Mouse (Mus musculus) lung, adult 2 months (tissue): ENCODE measurements around the gene Gm20388. TPM values are rescaled to one million over a fixed set of nuclear protein-coding genes. Genes with fewer than 3 reads are reported as not detected.
A peak's percentile ranks its signal among the peaks of the same experiment; 100 is the strongest.
"Not testable (repeated sequence)": the region's sequence is repeated elsewhere in the genome, so short reads cannot be mapped to it uniquely, and the experiment has no call there.

Experiments used
- DNase-seq: peaks from one replicate; pipeline ENCODE4 v3.0.0; 2022
- H3K4me1 ChIP-seq: fragments of 200-500 bp; 2 replicates; pipeline ENCODE4 v1.6.1; 2011; ENCODE audit warnings: low read length; ENCODE audit not compliant: control insufficient read depth, insufficient read depth
- H3K4me3 ChIP-seq: fragments of 200-500 bp; replicated peaks from 2 replicates; pipeline ENCODE3; 2011; ENCODE audit warnings: low read depth, mild to moderate bottlenecking, control low read depth, low read length; ENCODE audit errors: extremely low read depth
- CTCF ChIP-seq: fragments of 200-500 bp; IDR thresholded peaks from 2 replicates; pipeline ENCODE4 v1.5.1; 2011; ENCODE audit warnings: mild to moderate bottlenecking, low read length, control low read depth; ENCODE audit not compliant: insufficient read depth
- POLR2A ChIP-seq: fragments of 200-500 bp; IDR thresholded peaks from 2 replicates; pipeline ENCODE4 v1.6.1; 2011; ENCODE audit warnings: low read depth, mild to moderate bottlenecking, control low read depth, low read length, borderline replicate concordance; ENCODE audit errors: extremely low read depth
- WGBS: fragments of 180-500 bp; shearing (Covaris S2); methylation state at CpG from one replicate; pipeline ENCODE4 v1.1.7; 2018; 5-methylcytosine and 5-hydroxymethylcytosine counted together
- polyA plus RNA-seq: library from polyadenylated mRNA; depleted of rRNA; stranded (reverse); fragments of >200 nt; gene quantifications from 2 replicates; pipeline ENCODE4 v1.2.3, GENCODE M21; 2012

Gene Gm20388
- polyA plus RNA-seq, 1 experiment, result 67.8 TPM

DNA sequence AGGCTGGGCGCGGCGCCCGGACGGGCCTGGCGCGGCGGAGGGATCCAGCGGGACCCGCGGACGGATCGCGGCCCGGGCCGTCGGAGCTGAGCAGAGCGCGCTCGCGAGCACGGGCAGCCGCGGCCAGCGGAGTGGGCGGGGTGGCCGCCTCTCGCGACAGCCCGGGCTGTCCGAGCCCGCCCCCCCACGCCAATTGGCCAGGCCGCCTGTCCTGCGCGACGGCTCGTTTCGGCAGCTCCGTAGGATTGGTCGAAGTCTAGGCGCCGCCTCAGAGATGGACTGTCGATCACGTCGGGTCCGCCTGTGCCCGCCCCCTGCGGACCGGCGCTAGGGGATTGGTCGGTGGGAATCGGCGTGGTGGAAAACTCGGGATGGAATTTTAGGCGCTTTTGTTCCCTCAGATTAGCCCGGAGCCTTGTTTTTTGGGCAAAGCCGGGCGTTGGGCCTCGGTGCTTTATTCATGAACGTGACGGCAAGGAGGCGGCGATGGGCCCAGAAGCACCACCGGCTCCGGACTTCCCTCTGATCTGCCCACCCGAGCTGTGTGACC is 1742.2 kb downstream of the Gm20388 start, which contains the start of gene Zcchc14:
Gene Zcchc14 (minus strand): TSS at position 128 of the 550 bp plus-strand sequence.
- H3K4me1 ChIP-seq, result peaks cover 17% of the 10 kb centered on the region
- H3K4me3 ChIP-seq, result peak within 1 kb of the TSS; percentile 78
- 1% methylated on average over 61 of the region's 67 CpGs for WGBS
- TF ChIP-seq POLR2A, result peak; percentile 63; the same call in 1 of the 2 replicates
- no peak for TF ChIP-seq CTCF
- DNase-seq, result peak; percentile 91

- DNase-seq, result no peak
- TF ChIP-seq CTCF (no peak), POLR2A (no peak)
- Histone ChIP-seq H3K4me3 (peak overlapping the region; percentile 65), H3K4me1 (peaks cover 13% of the 10 kb centered on the region)
- 4% methylated on average over 31 of the region's 31 CpGs for WGBS
Observed at GRCm38 (mm10) chr8:121653340-121654019, 1742.8 kb downstream of the Gm20388 start.

GRCm38 (mm10) chr8:121654131-121654530 is 1743.5 kb downstream of the Gm20388 start:
- DNase-seq, result no peak
- Histone ChIP-seq H3K4me3 (no peak overlapping the region), H3K4me1 (peaks cover 8% of the 10 kb centered on the region)
- no peak for TF ChIP-seq CTCF
- TF ChIP-seq POLR2A, result no peak
- WGBS, result 89% methylated on average over 4 of the region's 4 CpGs

- peaks cover 4% of the 10 kb centered on the region for H3K4me1 ChIP-seq
- DNase-seq, result no peak
- WGBS, result 87% methylated on average over 14 of the region's 14 CpGs
- TF ChIP-seq CTCF (no peak), POLR2A (no peak)
- H3K4me3 ChIP-seq, result no peak overlapping the region
Observed at GRCm38 (mm10) chr8:121654966-121655494, 1744.4 kb downstream of the Gm20388 start.

- peaks cover 4% of the 10 kb centered on the region for H3K4me1 ChIP-seq
- TF ChIP-seq POLR2A, result no peak
- no peak for TF ChIP-seq CTCF
- 55% methylated on average over 15 of the region's 15 CpGs for WGBS
- no peak overlapping the region for H3K4me3 ChIP-seq
- no peak for DNase-seq
Observed at GRCm38 (mm10) chr8:121660602-121661001, 1750.0 kb downstream of the Gm20388 start.

- no peak for DNase-seq
- no peak for TF ChIP-seq POLR2A
- no peak for TF ChIP-seq CTCF
- WGBS, result 47% methylated on average over 18 of the region's 18 CpGs
- Histone ChIP-seq H3K4me3 (no peak overlapping the region), H3K4me1 (peaks cover 9% of the 10 kb centered on the region)
Observed at GRCm38 (mm10) chr8:121661631-121662357, 1751.2 kb downstream of the Gm20388 start.

GRCm38 (mm10) chr8:121663101-121663500 is 1752.5 kb downstream of the Gm20388 start:
- Histone ChIP-seq H3K4me3 (no peak overlapping the region), H3K4me1 (peaks cover 9% of the 10 kb centered on the region)
- no peak for DNase-seq
- WGBS, result 96% methylated on average over 12 of the region's 12 CpGs
- TF ChIP-seq CTCF (no peak), POLR2A (no peak)

DNA sequence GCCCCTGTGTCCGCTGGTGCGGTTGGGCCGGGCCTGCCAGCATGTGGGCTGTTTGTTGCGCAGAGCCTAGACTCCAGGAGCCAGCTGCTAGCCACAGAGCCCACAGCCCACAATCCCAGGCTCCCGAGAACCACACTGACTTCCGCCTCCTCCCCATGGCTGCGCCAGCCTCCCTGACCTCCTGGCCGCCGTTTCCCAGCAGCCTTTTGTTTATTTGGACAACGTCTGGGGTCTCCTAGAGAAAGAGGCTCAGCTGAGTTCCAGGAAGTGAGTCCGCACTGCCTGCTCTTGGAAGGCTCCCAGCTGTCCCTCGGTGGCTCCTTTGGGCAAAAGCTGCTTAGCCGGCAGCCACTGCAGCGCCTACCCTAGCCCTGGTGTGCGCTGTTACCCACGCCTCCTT is 1754.7 kb downstream of the Gm20388 start:
- peak; percentile 72 for DNase-seq
- no peak for TF ChIP-seq CTCF
- TF ChIP-seq POLR2A, result peak; percentile 63; the same call in 1 of the 2 replicates
- WGBS, result 3% methylated on average over 16 of the region's 16 CpGs
- Histone ChIP-seq H3K4me3 (peak overlapping the region; percentile 25), H3K4me1 (peaks cover 16% of the 10 kb centered on the region)

GRCm38 (mm10) chr8:121667936-121668500 is 1757.4 kb downstream of the Gm20388 start:
- not testable (repeated sequence) for DNase-seq, H3K4me3 ChIP-seq
- 53% methylated on average over 9 of the region's 9 CpGs for WGBS
- peaks cover 16% of the 10 kb centered on the region for H3K4me1 ChIP-seq
